Mouse (Mus musculus) thymus, adult 2 months (tissue): Measurements from ENCODE around the gene Car12.
"Not testable (repeated sequence)": the region's sequence is repeated elsewhere in the genome, so short reads cannot be mapped to it uniquely, and the experiment has no call there.

Experiments
- CTCF ChIP-seq: fragments of 200-500 bp; IDR thresholded peaks from 2 replicates; pipeline ENCODE4 v1.5.1; 2012; ENCODE audit warnings: mild to moderate bottlenecking, control low read depth, low read length, moderate library complexity, borderline replicate concordance; ENCODE audit not compliant: control insufficient read depth, poor library complexity, insufficient read depth; ENCODE audit errors: extremely low read depth
- POLR2A ChIP-seq: fragments of 200-500 bp; IDR thresholded peaks from 2 replicates; pipeline ENCODE4 v1.6.1; 2012; ENCODE audit warnings: mild to moderate bottlenecking, low read length, control low read depth, moderate library complexity; ENCODE audit not compliant: control insufficient read depth, poor library complexity, insufficient read depth; ENCODE audit errors: extremely low read depth

DNA sequence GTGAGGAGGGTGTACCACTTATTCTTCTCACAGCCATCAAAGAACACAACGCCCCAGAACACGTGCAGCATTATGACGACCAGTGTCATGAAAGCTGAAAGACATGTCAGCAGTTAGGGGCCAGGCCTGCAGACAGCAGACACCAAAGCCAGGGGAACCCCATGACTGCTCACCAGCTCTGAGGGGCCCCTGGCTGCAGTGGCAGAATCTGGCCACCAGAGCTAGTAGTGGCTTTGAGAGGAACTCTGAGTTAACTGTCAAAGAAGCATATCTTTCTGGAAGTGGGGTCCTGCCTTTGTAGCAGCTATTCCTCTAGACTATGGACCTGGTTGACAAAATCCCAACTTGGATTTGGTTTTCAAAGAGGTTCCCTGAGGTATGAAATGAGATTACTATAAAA is 71.1 kb downstream of the Car12 start:
- TF ChIP-seq CTCF, POLR2A: not testable (repeated sequence)
